Mouse (Mus musculus): ENCODE measurements around the gene Dnajc5g. TPM values are rescaled to one million over a fixed set of nuclear protein-coding genes. Genes with fewer than 3 reads are reported as not detected.

Gene Dnajc5g
- polyA plus RNA-seq, 1 experiment from 2014 or later: not detected

DNA sequence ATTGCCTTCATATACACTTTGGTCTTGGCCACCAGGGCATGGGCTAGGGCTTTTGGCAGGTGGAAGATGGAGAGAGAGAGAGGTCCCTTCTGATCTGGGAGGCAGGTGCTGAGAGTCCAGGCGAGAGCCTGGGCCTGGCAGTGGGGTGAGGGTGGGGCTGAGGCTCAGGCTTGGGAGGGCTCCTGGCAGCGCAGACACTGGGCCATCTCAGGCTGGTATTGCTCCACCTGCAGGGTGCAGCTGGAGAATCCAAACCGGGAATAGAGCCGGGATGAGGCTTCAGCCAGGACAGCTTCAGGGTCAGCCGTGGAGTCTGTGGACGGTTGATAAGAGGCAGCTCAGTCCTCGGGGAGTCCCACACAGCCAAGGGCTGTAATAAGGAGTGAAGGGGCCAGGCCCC is 19.5 kb upstream of the Dnajc5g start:
- ATAC-seq (ENCODE audit: low FRiP score): no peak
- Histone ChIP-seq H3K4me3 (replicated peaks) (no peak overlapping the region), H3K9me3 (no peaks in the 10 kb centered on the region), H3K4me1 (peaks cover 13% of the 10 kb centered on the region), H3K36me3 (replicated peaks) (no peaks in the 10 kb centered on the region), H3K27ac (no peak overlapping the region), H3K9ac (no peak overlapping the region), H3K4me2 (no peak overlapping the region), H3K27me3 (peaks cover 64% of the 10 kb centered on the region)
- 36% methylated on average over 7 of the region's 7 CpGs for WGBS

DNA sequence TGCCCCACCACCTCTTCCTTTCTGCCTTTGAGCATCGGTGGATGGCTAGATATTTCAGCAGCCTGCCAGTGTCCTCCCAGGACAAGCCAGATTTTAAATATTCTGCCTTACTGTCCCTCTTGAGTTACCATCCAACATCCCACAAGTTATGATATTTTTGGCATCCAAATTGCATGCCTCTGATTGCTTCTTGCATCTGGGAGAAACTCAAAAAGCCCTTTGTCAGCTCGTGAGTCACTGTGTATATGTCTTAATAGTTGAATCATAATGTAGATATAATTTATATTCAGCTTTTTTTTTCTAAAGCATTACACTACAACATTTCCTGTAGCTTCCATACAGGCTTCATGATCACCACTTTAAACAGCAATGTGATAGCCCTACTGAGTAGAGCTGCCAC is 19.0 kb upstream of the Dnajc5g start:
- Histone ChIP-seq H3K4me1 (peaks cover 15% of the 10 kb centered on the region), H3K27ac (no peak overlapping the region), H3K27me3 (peaks cover 69% of the 10 kb centered on the region), H3K4me3 (replicated peaks) (no peak overlapping the region), H3K9me3 (no peaks in the 10 kb centered on the region), H3K4me2 (no peak overlapping the region), H3K9ac (no peak overlapping the region), H3K36me3 (replicated peaks) (no peaks in the 10 kb centered on the region)
- 85% methylated on average over 2 of the region's 2 CpGs for WGBS
- no peak for ATAC-seq (ENCODE audit: low FRiP score)

GRCm38 (mm10) chr5:31092231-31092975 is 13.7 kb upstream of the Dnajc5g start:
- 0 out of 2 replicates have a peak, but pooled peaks have one; percentile 2 for ATAC-seq (ENCODE audit: low FRiP score)
- Histone ChIP-seq H3K9ac (peak overlapping the region; percentile 55), H3K36me3 (replicated peaks) (no peaks in the 10 kb centered on the region), H3K4me2 (peak overlapping the region; percentile 61), H3K27ac (no peak overlapping the region), H3K27me3 (peaks cover 100% of the 10 kb centered on the region), H3K4me3 (replicated peaks) (peak overlapping the region; percentile 44), H3K4me1 (peaks cover 35% of the 10 kb centered on the region), H3K9me3 (no peaks in the 10 kb centered on the region)
- 2% methylated on average over 32 of the region's 53 CpGs for WGBS

- Histone ChIP-seq H3K4me3 (replicated peaks) (peak overlapping the region; percentile 44), H3K27ac (no peak overlapping the region), H3K4me2 (peak overlapping the region; percentile 61), H3K4me1 (peaks cover 35% of the 10 kb centered on the region), H3K36me3 (replicated peaks) (no peaks in the 10 kb centered on the region), H3K9me3 (no peaks in the 10 kb centered on the region), H3K9ac (peak overlapping the region; percentile 55; the same call in 1 of the 2 replicates), H3K27me3 (peaks cover 99% of the 10 kb centered on the region)
- WGBS: under 1% methylated on average over 54 of the region's 54 CpGs
- peak; percentile 71 for ATAC-seq (ENCODE audit: low FRiP score)
Observed at GRCm38 (mm10) chr5:31093151-31094041, 12.7 kb upstream of the Dnajc5g start.

- Histone ChIP-seq H3K9me3 (no peaks in the 10 kb centered on the region), H3K4me3 (replicated peaks) (peak overlapping the region; percentile 44; the same call in 1 of the 2 replicates), H3K27ac (no peak overlapping the region), H3K27me3 (peaks cover 96% of the 10 kb centered on the region), H3K36me3 (replicated peaks) (no peaks in the 10 kb centered on the region), H3K4me2 (peak overlapping the region; percentile 61), H3K4me1 (peaks cover 35% of the 10 kb centered on the region), H3K9ac (no peak overlapping the region)
- no peak for ATAC-seq (ENCODE audit: low FRiP score)
- WGBS: 2% methylated on average over 29 of the region's 29 CpGs
Observed at GRCm38 (mm10) chr5:31094100-31094798, 11.8 kb upstream of the Dnajc5g start.

DNA sequence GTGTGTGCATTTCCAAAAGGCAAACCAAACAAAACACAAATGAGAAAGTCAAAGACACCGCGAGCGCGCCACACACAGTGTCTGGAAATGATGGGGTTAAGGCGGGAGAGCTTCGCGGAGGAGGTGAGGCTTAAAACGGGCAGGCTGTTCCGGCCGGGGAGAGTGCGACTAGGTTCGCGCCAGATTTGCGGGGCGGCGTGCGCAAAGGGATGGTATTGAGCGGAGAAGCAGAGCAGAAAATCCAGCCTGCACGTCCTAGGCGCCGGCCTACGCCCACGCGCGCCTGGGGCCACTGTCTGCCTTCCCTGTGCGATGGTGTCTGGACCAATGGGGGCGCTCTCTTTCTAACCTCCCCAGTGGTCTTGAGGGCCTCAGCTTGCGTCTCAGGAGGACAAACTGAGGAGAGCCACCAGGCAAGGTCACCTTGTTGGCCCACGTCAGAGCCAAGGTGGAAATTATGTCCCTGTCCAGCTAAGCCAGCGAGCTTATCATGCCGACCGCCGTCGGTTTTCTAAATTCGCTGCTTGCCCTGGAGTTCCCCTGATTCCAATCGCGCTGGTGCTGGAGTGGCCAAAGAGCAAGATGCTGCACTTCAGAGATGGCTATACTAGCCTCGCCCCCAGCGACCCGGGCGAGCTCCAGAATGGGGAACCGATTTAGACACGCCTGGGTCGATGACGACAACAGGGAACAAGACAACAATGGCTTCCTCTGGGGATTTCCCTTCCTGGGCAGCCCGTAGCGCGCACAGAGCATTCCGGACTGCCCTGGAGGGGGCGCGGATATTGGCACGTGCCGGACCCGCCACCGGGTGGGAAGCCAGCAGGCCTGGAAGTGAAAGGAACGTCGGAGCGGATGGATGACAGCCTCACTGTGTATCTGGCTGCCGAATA is 11.0 kb upstream of the Dnajc5g start:
- peaks cover 35% of the 10 kb centered on the region for H3K4me1 ChIP-seq
- peak overlapping the region; percentile 9; the same call in 1 of the 2 replicates for H3K9ac ChIP-seq
- no peak overlapping the region for H3K27ac ChIP-seq
- no peaks in the 10 kb centered on the region for H3K9me3 ChIP-seq
- H3K27me3 ChIP-seq: peaks cover 88% of the 10 kb centered on the region
- ATAC-seq (ENCODE audit: low FRiP score): peak; percentile 22; the same call in 1 of the 2 replicates
- H3K4me3 ChIP-seq (replicated peaks): peak overlapping the region; percentile 27
- WGBS: under 1% methylated on average over 59 of the region's 59 CpGs
- H3K4me2 ChIP-seq: peak overlapping the region; percentile 61
- H3K36me3 ChIP-seq (replicated peaks): no peaks in the 10 kb centered on the region

DNA sequence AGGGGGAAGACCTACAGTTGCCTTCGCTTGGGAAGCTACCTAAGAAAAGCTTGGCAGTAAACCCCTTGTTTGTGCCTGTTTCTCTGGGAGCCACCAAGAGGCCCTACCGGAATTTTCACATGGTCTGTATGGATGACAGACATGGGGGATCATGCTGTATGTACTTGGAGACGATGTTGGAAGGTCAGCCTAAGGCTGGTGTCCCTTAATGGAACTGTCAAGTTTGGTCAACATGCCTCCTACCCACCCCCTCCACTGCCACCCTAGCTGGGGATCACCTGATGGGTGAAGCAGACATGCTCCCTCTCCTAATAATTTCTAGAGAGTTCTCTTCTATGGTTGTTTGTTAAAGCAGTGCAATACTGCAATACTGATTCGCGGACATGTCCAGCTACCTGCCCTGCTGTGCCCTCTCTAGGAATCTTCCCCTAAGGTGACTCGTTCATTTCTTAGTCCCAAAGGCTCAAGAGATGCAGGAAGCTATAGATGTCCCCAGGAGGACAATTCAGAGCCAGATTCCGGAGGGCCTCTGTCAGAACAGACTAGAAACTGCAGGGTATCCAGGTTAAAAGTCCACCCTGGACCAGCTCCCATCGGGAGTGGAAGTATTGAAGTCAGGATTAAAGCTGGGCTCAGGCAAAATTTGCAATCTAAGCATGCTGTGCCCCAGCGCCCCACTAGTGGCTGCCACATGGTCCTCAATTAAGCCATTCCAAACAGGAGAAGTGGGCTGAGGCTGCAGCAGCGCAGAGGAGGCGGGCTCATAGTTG is 10.2 kb upstream of the Dnajc5g start:
- Histone ChIP-seq H3K27ac (no peak overlapping the region), H3K4me2 (no peak overlapping the region), H3K27me3 (peaks cover 82% of the 10 kb centered on the region), H3K9ac (no peak overlapping the region), H3K4me1 (peaks cover 35% of the 10 kb centered on the region), H3K36me3 (replicated peaks) (no peaks in the 10 kb centered on the region), H3K4me3 (replicated peaks) (peak overlapping the region; percentile 27; the same call in 1 of the 2 replicates), H3K9me3 (no peaks in the 10 kb centered on the region)
- ATAC-seq (ENCODE audit: low FRiP score): no peak
- WGBS: 23% methylated on average over 11 of the region's 11 CpGs

GRCm38 (mm10) chr5:31108000-31108490 is 2.0 kb downstream of the Dnajc5g start, which contains the start of gene Slc30a3:
Gene Slc30a3 (minus strand): TSS chr5:31108237.
- no peaks in the 10 kb centered on the region for H3K9me3 ChIP-seq
- no peak within 1 kb of the TSS for H3K4me3 ChIP-seq (replicated peaks)
- no peaks in the 10 kb centered on the region for H3K4me1 ChIP-seq
- H3K9ac ChIP-seq: no peak within 1 kb of the TSS
- 92% methylated on average over 18 of the region's 18 CpGs for WGBS
- H3K36me3 ChIP-seq (replicated peaks): no peaks in the 10 kb centered on the region
- H3K27ac ChIP-seq: no peak within 1 kb of the TSS
- H3K4me2 ChIP-seq: no peak within 1 kb of the TSS
- no peak for ATAC-seq (ENCODE audit: low FRiP score)
- peaks cover 8% of the 10 kb centered on the region; the same call in 1 of the 2 replicates for H3K27me3 ChIP-seq

DNA sequence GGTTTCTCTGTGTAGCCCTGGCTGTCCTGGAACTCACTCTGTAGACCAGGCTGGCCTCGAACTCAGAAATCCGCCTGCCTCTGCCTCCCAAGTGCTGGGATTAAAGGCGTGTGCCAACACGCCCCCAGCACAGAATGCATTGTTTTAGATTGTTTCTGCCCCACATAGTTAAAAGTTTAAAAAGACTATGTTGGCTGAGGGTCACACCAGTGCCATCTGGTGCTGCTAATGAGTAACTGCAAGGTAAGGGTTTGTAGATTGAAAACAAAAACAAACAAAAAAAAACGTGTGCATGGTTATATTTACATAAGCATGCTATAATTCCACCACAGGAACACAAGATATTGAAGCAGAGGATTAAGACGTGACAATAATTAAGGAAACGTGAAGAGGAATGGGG is 4.7 kb downstream of the Dnajc5g start:
- no peaks in the 10 kb centered on the region for H3K9me3 ChIP-seq
- 40% methylated on average over 7 of the region's 7 CpGs for WGBS
- H3K4me1 ChIP-seq: no peaks in the 10 kb centered on the region
- peaks cover 8% of the 10 kb centered on the region; the same call in 1 of the 2 replicates for H3K27me3 ChIP-seq
- no peak overlapping the region for H3K4me2 ChIP-seq
- H3K36me3 ChIP-seq (replicated peaks): no peaks in the 10 kb centered on the region
- ATAC-seq (ENCODE audit: low FRiP score): no peak
- no peak overlapping the region for H3K27ac ChIP-seq
- no peak overlapping the region for H3K9ac ChIP-seq
- no peak overlapping the region for H3K4me3 ChIP-seq (replicated peaks)

DNA sequence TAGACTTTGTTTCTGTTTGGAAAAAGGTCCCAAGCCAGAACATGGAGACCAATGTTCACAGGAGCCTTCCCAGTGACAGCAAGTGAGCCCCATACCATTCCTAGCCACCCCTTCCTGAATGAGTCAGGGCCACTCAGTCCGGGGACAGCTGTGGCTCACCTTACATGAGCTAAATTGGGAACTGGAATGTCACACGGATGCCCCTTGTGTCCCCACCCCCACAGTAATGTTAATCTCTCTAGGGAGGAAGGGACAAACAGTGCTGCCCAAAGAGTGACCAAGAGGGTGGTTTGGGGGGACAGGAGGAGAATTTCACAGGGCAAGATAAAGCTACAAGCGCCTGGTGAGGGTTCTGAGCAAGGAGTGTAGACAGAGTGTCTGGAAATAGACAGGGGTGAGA is 10.3 kb downstream of the Dnajc5g start, which contains the start of gene Trim54:
TSS of gene Trim54 (plus strand) at position 359 of the 400 bp plus-strand sequence.
- Histone ChIP-seq H3K9me3 (no peaks in the 10 kb centered on the region), H3K4me1 (no peaks in the 10 kb centered on the region), H3K4me2 (no peak within 1 kb of the TSS), H3K27me3 (peaks cover 15% of the 10 kb centered on the region), H3K4me3 (replicated peaks) (no peak within 1 kb of the TSS), H3K9ac (no peak within 1 kb of the TSS), H3K36me3 (replicated peaks) (no peaks in the 10 kb centered on the region), H3K27ac (no peak within 1 kb of the TSS)
- WGBS: 46% methylated on average over 3 of the region's 3 CpGs
- no peak for ATAC-seq (ENCODE audit: low FRiP score)

Measured in forebrain, embryonic 12.5 days (tissue).